Mouse (Mus musculus): ENCODE data around the gene H2al1h. TPM values are rescaled to one million over a fixed set of nuclear protein-coding genes. Genes with fewer than 3 reads are reported as not detected.

The H2al1h gene
- total RNA-seq, 2 experiments from 2014 or later: not detected

Other genes starting within 250 kb of the H2al1h start
- gene H2al1a, start 22.2 kb upstream of the H2al1h start, total RNA-seq (2021): not detected
- not detected for gene H2al1b, start 19.1 kb upstream of the H2al1h start, total RNA-seq (2021)
- not detected for gene H2al1c, start 15.8 kb upstream of the H2al1h start, total RNA-seq (2021)
- gene H2al1d, start 12.7 kb upstream of the H2al1h start, total RNA-seq (2021): not detected
- gene H2al1e, start 9.6 kb upstream of the H2al1h start, total RNA-seq (2021): not detected
- gene H2al1f, start 6.3 kb upstream of the H2al1h start, total RNA-seq (2021): not detected
- gene H2al1g, start 3.2 kb upstream of the H2al1h start, total RNA-seq (2021): not detected
- gene H2al1i, start 3.2 kb downstream of the H2al1h start, total RNA-seq (2021): not detected
- not detected for gene H2al1j, start 6.3 kb downstream of the H2al1h start, total RNA-seq (2021)

Measured in heart, postnatal 10 days (tissue).